Mouse (Mus musculus) right cerebral cortex, adult 18-20 months (tissue): ENCODE results near the gene Sema7a.

Experiments used
- DNase-seq: peaks from one replicate; pipeline ENCODE4 v3.0.0; 2022; ENCODE audit warnings: mixed read lengths

The Sema7a gene

GRCm38 (mm10) chr9:57978025-57978424 lies 38.1 kb downstream of the Sema7a start:
- DNase-seq = no peak

GRCm38 (mm10) chr9:57978858-57979257 lies 38.9 kb downstream of the Sema7a start:
- DNase-seq = no peak

GRCm38 (mm10) chr9:57980570-57980969 lies 40.7 kb downstream of the Sema7a start:
- no peak for DNase-seq

DNA sequence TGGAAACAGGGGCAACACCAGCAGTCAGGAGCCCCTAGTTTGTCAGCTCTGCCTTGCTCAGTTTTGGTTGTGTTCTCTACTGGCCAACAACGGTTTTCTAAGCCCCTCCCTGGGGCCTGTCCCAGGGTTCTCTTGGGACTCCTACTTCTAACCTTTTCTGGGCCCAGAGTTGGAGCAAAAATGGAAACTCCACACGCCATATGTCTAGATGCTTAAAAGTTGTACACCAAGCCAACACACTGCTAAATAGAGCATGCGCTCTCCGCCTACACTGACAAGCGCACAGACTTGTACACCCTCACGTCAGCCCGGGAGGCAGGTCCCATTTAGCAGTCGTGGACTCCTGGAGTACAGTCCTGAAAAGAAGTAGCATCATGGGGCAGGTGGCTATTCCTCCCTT lies 45.4 kb downstream of the Sema7a start:
- DNase-seq = peak; percentile 88

DNA sequence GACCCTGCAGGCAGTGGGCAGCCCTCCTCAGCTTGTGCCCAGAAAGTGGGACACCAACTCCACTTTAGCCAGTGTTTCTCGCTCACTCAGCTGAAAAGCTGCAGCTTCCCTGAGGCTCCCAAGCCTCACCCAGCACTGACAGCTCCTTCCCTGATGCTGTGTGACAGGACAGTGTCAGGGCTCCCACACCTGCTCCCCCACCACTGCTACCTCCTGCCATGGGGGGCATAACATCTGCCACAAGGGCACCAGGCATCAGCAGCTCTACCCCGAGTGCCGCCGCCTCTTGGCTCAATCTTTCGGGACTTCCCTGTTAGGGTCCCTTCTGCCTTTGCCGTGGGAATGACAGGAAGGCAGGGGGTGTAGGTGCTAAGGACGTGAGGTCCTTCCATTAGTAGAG lies 46.4 kb downstream of the Sema7a start:
- no peak for DNase-seq

DNA sequence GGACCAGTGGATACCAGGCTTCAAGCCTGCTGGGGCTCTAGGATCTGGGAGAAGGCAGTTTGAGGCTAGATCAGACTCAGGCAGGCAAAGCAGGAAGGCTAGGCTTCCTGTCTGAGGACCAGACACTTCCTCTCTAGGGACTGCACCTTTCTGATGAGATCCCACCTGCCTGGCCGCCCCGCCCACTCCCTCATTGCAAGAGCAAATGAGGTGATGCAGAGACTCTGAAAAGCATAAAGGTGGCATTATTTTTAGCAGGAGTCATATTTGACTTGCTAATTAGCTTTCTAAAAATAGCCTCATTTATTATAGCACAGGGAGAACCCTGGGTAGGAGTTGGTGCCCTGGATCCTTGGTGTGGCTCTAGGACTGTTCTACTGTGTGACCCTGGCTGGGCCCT lies 48.2 kb downstream of the Sema7a start:
- DNase-seq = no peak

- DNase-seq = no peak
Observed at GRCm38 (mm10) chr9:57989309-57989708, 49.4 kb downstream of the Sema7a start.

- DNase-seq = no peak
Observed at GRCm38 (mm10) chr9:57990438-57991110, 50.7 kb downstream of the Sema7a start.

DNA sequence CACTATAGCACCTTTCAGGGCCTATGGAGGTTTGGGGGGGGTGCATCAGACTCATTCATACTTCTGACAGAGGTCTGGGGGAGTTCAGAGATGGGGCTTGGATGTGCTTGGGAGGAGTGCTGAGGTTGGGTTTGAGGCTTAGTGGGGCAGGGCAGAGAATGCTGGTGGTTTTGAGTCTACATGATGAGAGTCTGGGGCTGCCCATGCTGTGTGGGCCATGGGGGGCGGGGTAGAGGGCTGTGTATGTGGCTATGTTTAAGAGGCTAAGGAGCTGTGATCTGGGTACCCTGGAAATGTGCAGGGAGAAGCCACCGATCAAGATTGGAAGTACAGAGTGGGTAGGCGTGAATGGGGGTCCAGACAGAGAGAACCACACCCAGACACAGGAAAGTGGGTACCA lies 52.1 kb downstream of the Sema7a start:
- no peak for DNase-seq

DNA sequence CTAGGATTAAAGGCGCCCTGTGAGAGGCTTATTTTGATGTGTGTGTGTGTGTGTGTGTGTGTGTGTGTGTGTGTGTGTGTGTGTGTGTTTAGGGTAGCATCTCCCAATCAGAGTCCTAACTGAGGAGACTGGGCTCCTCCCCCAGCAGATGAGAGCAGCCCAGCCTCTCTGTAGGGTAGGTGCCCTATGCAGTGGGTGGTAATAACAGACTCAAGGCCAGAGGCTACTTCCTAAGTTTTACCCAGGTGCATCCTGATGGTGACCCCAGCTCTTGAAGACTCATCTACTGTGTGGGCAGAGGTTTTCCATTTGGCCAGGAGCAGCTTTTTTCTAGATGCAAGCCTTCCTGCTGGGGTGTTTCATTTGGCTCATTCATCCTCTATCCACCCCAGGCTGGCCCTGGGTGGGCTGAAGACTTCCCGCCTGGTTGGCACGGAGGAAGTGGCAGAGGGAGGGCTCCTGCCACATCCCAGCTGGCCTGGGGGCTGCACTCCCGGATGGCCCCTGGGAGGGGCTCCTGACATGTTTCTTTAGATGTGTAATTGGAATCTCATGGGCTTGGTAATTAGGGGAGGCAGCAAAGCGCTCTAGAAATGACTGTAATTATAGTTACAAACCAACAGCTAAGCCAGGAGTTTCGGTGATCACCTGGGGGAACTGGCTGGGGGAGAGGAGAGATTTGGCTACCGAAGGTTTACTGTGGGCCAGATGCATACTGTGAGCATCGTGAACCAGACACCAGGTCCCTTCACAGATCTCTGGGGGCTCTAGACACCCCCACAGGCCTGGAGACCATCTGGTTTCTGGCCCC lies 53.1 kb downstream of the Sema7a start:
- no peak for DNase-seq

DNA sequence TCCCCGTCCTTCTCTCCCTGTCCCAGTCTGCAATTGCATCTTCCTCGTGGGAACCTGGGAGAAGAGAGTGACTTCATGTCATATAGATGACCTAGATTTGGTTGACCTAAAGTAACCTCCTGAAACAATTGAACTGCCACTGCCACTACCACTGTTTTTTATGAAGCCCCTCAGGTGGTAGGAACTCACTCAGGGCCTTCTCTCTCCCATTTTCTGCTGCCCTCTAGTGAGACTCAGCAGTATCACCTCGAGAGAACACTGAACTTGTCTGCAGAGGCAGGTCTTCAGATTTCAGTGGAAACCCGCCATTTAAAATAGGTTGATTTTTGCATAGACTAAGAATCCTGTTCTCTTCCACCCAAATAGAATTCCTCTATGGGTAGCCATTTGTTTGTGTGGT lies 55.4 kb downstream of the Sema7a start:
- DNase-seq = peak; percentile 43

GRCm38 (mm10) chr9:57997511-57998031 lies 57.7 kb downstream of the Sema7a start:
- DNase-seq = no peak

DNA sequence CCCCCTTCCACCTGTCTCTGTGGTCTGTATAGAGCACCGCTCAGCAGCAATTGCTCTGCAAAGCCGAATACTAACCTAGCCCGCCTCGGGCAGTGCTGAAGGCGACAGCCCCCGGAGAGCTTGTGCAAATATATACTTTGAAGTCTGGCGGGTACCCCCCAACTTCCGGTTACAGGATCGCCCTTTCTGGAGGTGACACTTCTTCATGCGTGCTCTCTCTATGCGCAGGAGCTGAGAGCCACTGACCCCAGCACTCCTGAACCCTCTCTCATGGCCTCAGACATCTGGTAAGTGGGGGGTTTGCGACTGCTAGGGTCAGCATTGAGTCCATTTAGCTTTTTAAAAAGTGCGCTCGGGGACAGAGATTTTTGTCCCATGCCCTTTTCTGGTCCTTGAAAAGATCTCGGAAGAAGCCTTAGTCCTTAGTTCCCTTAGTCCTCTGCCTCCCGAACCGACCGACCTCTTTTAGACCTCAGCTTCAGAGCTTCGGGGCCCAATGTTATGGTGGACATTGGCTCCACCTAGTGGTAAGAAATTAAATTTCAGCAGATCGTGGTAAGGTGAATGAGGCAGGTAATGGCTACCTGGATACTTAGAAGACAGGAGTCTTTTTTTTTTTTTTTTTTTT lies 58.2 kb downstream of the Sema7a start:
- peak; percentile 58 for DNase-seq

GRCm38 (mm10) chr9:57998685-57999084 lies 58.8 kb downstream of the Sema7a start:
- no peak for DNase-seq

GRCm38 (mm10) chr9:57999676-58000075 lies 59.8 kb downstream of the Sema7a start:
- DNase-seq = no peak

GRCm38 (mm10) chr9:58003272-58003671 lies 63.4 kb downstream of the Sema7a start:
- no peak for DNase-seq

DNA sequence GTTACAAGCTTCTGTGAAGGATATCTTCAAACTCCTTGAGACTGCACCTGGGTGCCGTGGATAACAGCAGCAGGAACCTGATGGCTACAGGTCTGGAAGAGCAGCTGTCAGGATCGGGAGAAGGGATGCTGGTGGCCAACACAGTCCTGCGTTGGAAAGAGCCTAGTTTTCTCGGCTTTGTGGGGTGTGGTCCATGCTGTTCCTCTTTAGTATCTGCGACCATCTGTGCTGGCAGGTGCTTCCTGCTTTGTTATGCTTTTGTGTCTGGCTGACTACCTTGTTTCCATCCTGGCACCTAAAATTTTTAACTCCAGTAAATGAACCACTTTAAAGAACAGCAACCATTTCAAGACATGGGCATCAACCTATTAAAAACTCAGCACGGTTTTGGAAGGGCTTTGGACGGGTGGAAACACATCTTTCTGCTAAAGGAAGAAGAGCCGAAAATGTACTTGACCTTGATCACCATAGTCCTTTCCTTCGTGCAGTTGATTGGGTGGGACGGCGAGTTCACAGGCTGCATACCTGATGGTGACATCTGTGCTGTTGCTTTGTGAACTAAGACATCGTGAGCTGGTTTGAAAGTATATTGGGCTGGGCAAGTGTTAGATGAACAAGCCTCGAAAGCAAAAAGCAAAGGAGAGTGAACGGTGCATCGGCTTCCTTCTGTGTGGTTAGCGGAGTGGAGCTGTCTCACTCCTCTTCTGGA lies 66.0 kb downstream of the Sema7a start, which contains the start of gene Cyp11a1:
TSS of gene Cyp11a1 (plus strand) at position 659 of the 709 bp plus-strand sequence.
- DNase-seq = no peak

- no peak for DNase-seq
Observed at GRCm38 (mm10) chr9:58008336-58009014, 68.6 kb downstream of the Sema7a start.

DNA sequence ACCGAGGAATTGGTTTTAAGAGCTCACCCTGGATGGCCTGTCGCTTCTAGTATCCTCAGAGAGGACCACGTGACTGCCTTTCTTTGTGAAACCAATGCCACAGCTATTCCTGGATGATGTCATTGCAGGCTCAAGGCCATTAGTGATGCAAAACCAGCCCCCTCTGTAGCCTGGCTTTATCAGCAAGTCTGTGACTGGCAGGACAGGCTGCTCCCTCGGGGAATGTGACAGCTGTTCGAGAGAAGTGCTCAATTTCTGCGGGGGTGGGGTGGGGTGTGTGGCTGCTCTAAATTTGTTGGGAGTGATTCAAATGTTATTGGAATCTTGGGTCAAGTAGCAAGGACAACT lies 69.1 kb downstream of the Sema7a start:
- peak; percentile 23 for DNase-seq

DNA sequence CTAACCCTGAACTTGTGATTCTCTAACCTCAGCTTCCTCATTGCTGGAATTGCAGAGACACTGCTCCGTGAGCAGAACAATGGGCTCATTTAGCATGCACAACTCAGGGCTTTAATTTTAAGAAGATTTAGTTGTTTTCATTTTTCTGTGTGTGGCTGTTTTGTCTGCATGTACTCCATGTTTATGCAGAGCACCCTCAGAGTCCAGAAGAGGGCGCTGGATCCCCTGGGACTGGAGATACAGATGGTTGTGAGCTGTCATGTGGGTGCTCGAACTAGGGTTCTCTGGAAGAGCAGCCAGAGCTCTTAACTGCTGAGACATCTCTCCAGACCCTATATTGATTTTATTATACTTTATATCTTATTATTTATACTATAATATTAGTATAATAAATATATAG lies 69.7 kb downstream of the Sema7a start:
- DNase-seq = no peak

- DNase-seq = no peak
Observed at GRCm38 (mm10) chr9:58011027-58011426, 71.1 kb downstream of the Sema7a start.

GRCm38 (mm10) chr9:58011552-58011951 lies 71.6 kb downstream of the Sema7a start:
- DNase-seq = no peak
